Mouse (Mus musculus) megakaryocyte-erythroid progenitor cell, adult 5-6 weeks (primary cell): ENCODE results near the gene Olfr1087. TPM values are rescaled to one million over a fixed set of nuclear protein-coding genes. Genes with fewer than 3 reads are reported as not detected.
"Not testable (repeated sequence)": the region's sequence is repeated elsewhere in the genome, so short reads cannot be mapped to it uniquely, and the experiment has no call there.

Experiments used
- ATAC-seq: replicated peaks from 2 replicates; pipeline ENCODE4 v1.8.0; 2016; ENCODE audit warnings: mild to moderate bottlenecking, inconsistent platforms; ENCODE audit not compliant: severe bottlenecking, poor library complexity, low FRiP score, low TSS enrichment
- total RNA-seq, 2 experiments: library from RNA; stranded (forward) in 1 of 2; stranded (reverse) in 1 of 2; fragments of 200-1000, 215-1000 nt in 1 of 2; fragments of >200 nt in 1 of 2; fragmentation: Nextera tagmentation in 1 of 2; gene quantifications; 2 replicates each; pipeline ENCODE4 v1.2.3; 2014 to 2017

The Olfr1087 gene
- not detected in 2 replicates for total RNA-seq (2014; fragmentation: Nextera tagmentation)
- total RNA-seq (2017), result not detected in 2 replicates

DNA sequence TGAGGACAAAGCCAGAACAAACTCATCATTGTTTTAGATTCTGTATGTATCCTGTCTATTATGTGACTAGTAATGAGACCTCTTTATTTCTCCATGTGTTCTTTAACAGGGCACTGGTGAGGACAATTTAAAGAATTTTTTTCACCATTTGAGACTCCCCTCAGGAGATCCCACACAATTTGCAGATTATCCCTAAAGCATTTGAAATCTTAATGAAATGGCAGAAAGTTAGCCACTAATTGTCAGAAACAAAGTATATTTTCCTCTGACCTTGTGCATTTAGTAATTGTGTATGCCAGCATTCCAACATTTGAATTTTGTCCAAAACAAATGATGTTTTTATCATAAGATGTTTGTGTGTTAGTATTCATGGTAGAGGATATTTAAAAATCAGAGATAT lies at the start of gene Olfr1087:
Olfr1087 (minus strand) TSS at position 101 of the 400 bp plus-strand sequence.
- no peak for ATAC-seq

DNA sequence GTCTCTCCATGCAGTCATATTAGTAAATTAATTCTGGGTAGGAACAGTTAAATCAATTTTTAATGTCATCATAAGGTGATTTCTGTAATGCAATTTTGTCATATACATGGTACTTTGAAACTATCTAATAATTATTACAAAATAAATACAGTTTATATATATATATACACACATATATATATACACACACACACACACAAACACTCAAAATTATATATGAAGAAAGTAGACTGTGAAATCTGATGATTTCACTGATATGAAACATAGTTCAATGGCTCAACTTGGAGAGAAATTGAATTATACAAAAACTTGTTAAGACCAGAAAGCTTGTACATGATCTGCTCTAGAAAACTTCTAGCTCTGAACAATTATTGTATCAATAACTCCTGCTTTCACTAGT lies 35.4 kb upstream of the Olfr1087 start, which contains the start of gene Olfr1089:
Olfr1089 (minus strand) TSS at position 101 of the 400 bp plus-strand sequence.
- no peak for ATAC-seq

DNA sequence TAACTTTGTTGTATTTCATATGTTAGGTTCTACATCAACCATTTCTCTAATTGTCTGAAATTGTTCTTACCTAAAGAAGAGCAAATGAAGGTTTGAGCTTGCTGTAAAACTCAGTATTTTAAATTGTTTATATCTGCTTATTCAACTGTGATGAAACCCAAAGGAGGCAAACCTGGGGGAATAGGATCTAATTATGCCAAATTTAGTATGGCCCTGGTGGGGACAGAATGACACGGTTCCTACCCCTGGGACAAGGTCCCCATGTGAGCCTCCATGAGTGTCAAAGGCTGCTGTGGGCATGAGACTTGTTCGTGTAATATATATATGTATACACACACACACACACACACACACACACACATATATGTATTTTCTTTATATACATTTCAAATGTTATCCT lies 18.2 kb downstream of the Olfr1087 start, which contains the start of gene Olfr1086:
Olfr1086 (minus strand) TSS at position 101 of the 400 bp plus-strand sequence.
- no peak for ATAC-seq

DNA sequence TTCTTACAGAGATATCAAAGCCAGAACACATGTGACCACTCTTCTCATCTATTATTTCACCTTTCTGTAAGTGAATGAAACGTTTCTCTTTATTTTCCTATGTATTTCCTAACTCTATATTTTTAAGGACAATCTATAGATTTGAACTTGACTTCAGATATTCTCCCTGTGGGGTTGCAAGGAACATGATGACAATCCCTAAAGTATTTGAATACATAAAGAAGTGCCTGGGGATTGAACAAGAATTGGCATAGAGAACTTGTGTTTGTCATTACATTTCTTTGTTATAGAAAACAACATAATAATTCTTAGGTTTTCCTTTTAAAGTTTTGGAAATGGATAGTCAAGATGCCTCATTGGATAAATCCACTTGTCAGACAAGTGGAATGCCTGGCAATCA lies 36.3 kb downstream of the Olfr1087 start, which contains the start of gene Olfr1085:
Olfr1085 (minus strand) TSS at position 101 of the 400 bp plus-strand sequence.
- no peak for ATAC-seq

DNA sequence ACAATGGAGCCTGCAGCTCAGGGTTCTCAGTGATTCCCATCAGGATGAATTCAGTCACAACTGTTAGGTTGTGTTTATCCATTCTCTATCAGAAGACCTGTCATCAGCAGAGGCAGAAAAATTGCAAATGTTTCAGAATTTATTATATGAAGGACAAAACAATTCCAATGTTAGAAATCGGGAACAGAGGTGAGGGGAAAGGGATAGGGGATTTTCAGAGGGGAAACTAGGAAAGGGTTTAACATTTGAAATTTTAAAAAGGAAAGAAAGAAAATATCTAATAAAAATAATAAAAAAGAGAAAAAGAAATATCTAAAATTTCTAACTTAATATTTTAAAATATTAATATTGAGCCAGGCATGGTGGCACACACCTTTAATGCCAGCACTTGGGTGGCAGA lies 58.6 kb downstream of the Olfr1087 start, which contains the start of gene Olfr1084:
Olfr1084 (minus strand) TSS at position 101 of the 400 bp plus-strand sequence.
- ATAC-seq, result not testable (repeated sequence)

Other genes starting within 250 kb of the Olfr1087 start
- gene Olfr1065, start 247.8 kb downstream of the Olfr1087 start, total RNA-seq (2014; fragmentation: Nextera tagmentation), result not detected in 2 replicates
- gene Olfr1065, start 247.8 kb downstream of the Olfr1087 start, total RNA-seq (2017), result not detected in 2 replicates
- not detected in 2 replicates for gene Olfr1066, start 242.1 kb downstream of the Olfr1087 start, total RNA-seq (2014; fragmentation: Nextera tagmentation)
- gene Olfr1066, start 242.1 kb downstream of the Olfr1087 start, total RNA-seq (2017), result not detected in 2 replicates
- not detected in 2 replicates for gene Olfr228, start 211.0 kb downstream of the Olfr1087 start, total RNA-seq (2014; fragmentation: Nextera tagmentation)
- not detected in 2 replicates for gene Olfr228, start 211.0 kb downstream of the Olfr1087 start, total RNA-seq (2017)
- not detected in 2 replicates for gene Olfr1076, start 189.9 kb downstream of the Olfr1087 start, total RNA-seq (2014; fragmentation: Nextera tagmentation)
- gene Olfr1076, start 189.9 kb downstream of the Olfr1087 start, total RNA-seq (2017), result not detected in 2 replicates
- gene Olfr1079, start 155.9 kb downstream of the Olfr1087 start, total RNA-seq (2014; fragmentation: Nextera tagmentation), result not detected in 2 replicates
- not detected in 2 replicates for gene Olfr1079, start 155.9 kb downstream of the Olfr1087 start, total RNA-seq (2017)
- not detected in 2 replicates for gene Olfr1080, start 140.2 kb downstream of the Olfr1087 start, total RNA-seq (2014; fragmentation: Nextera tagmentation)
- not detected in 2 replicates for gene Olfr1080, start 140.2 kb downstream of the Olfr1087 start, total RNA-seq (2017)
- gene Olfr1082, start 99.4 kb downstream of the Olfr1087 start, total RNA-seq (2014; fragmentation: Nextera tagmentation), result not detected in 2 replicates
- gene Olfr1082, start 99.4 kb downstream of the Olfr1087 start, total RNA-seq (2017), result not detected in 2 replicates
- gene Olfr1084, start 58.7 kb downstream of the Olfr1087 start, total RNA-seq (2014; fragmentation: Nextera tagmentation), result not detected in 2 replicates
- not detected in 2 replicates for gene Olfr1084, start 58.7 kb downstream of the Olfr1087 start, total RNA-seq (2017)
- not detected in 2 replicates for gene Olfr1085, start 36.4 kb downstream of the Olfr1087 start, total RNA-seq (2014; fragmentation: Nextera tagmentation)
- gene Olfr1085, start 36.4 kb downstream of the Olfr1087 start, total RNA-seq (2017), result not detected in 2 replicates
- gene Olfr1086, start 18.3 kb downstream of the Olfr1087 start, total RNA-seq (2014; fragmentation: Nextera tagmentation), result not detected in 2 replicates
- not detected in 2 replicates for gene Olfr1086, start 18.3 kb downstream of the Olfr1087 start, total RNA-seq (2017)
- not detected in 2 replicates for gene Olfr1089, start 35.3 kb upstream of the Olfr1087 start, total RNA-seq (2014; fragmentation: Nextera tagmentation)
- not detected in 2 replicates for gene Olfr1089, start 35.3 kb upstream of the Olfr1087 start, total RNA-seq (2017)
- gene Olfr1090, start 60.6 kb upstream of the Olfr1087 start, total RNA-seq (2014; fragmentation: Nextera tagmentation), result not detected in 2 replicates
- not detected in 2 replicates for gene Olfr1090, start 60.6 kb upstream of the Olfr1087 start, total RNA-seq (2017)
- gene Olfr1093, start 84.1 kb upstream of the Olfr1087 start, total RNA-seq (2014; fragmentation: Nextera tagmentation), result not detected in 2 replicates
- gene Olfr1093, start 84.1 kb upstream of the Olfr1087 start, total RNA-seq (2017), result not detected in 2 replicates
- gene Olfr141, start 111.6 kb upstream of the Olfr1087 start, total RNA-seq (2014; fragmentation: Nextera tagmentation), result not detected in 2 replicates
- not detected in 2 replicates for gene Olfr141, start 111.6 kb upstream of the Olfr1087 start, total RNA-seq (2017)
- gene Olfr1094, start 126.3 kb upstream of the Olfr1087 start, total RNA-seq (2014; fragmentation: Nextera tagmentation), result not detected in 2 replicates
- not detected in 2 replicates for gene Olfr1094, start 126.3 kb upstream of the Olfr1087 start, total RNA-seq (2017)
- not detected in 2 replicates for gene Olfr1095, start 153.3 kb upstream of the Olfr1087 start, total RNA-seq (2014; fragmentation: Nextera tagmentation)
- not detected in 2 replicates for gene Olfr1095, start 153.3 kb upstream of the Olfr1087 start, total RNA-seq (2017)
- not detected in 2 replicates for gene Gm13723, start 176.4 kb upstream of the Olfr1087 start, total RNA-seq (2014; fragmentation: Nextera tagmentation)
- gene Gm13723, start 176.4 kb upstream of the Olfr1087 start, total RNA-seq (2017), result not detected in 2 replicates
- gene Olfr1097, start 193.8 kb upstream of the Olfr1087 start, total RNA-seq (2014; fragmentation: Nextera tagmentation), result not detected in 2 replicates
- not detected in 2 replicates for gene Olfr1097, start 193.8 kb upstream of the Olfr1087 start, total RNA-seq (2017)
- not detected in 2 replicates for gene Olfr1098, start 226.2 kb upstream of the Olfr1087 start, total RNA-seq (2014; fragmentation: Nextera tagmentation)
- not detected in 2 replicates for gene Olfr1098, start 226.2 kb upstream of the Olfr1087 start, total RNA-seq (2017)